Mouse (Mus musculus) CD4-positive, CD25-positive, alpha-beta regulatory T cell, adult 2 months (primary cell): ENCODE measurements at regions not wholly inside any gene's neighbourhood (a gene's known extent, or its start where the extent isn't known, plus 50 kb on each side); places are given as distances from the start of the nearest gene placed in this dataset.

ENCODE experiments used
- DNase-seq: peaks from one replicate; pipeline ENCODE4 v3.0.0-alpha.2; 2012; ENCODE audit warnings: low read depth, low spot score

DNA sequence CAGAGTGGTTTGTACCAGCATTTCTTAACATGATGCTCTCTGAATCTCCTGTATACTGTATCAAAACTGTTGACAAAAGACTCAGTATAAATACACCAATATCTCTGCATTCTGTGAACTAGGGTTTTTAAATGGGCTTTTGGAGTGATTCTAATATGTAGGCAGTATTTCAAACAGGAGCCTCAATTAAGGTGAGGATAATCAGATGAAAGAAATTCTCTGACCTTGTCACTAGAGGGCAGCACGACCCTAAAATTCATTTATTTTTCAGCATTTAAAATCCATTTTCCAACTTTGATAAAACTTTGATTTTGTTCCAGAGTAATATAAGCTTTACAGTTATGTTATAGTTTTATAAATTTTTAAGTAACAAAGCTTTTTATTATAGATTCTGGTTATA lies 114.5 kb downstream of the Rfx6 start:
- peak; percentile 32 for DNase-seq

DNA sequence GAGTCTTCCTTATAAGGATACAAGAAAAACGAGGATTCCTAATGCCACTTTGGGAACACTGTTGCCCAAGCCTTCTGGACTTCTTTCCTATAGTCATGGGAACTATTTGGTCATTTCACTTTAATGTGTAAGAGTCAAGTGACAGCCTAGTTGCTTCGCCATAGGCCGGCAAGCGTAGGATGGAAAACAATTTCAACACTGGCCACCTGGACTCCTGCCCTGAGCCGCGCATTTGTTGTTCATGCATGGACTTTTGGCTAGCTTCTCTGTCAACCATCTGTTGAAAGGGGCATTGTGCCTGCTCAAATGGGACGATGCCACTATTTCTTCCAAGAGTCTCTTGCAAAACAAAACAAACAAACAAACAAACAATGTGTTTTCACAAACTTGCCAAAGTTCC lies 116.3 kb downstream of the Rfx6 start:
- DNase-seq, result no peak

DNA sequence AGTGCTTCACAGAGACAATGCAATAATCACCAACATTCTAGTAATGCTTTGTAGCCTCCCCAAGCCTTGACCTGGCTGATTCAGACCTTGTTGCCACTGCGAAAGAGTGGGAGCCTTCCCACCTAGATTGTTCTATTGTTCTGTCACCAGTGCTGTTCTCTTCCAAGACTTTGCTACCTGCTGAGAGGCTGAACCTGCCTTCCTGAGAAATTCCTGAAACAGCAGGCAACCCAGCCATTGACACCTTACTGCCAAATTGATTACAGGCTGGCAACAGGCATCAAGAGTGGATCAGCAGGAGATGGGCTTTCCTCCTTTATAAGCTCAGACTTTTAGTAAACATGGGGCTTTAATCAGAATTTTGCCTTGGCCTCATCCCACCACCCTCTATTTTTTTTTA lies 139.1 kb downstream of the Rfx6 start:
- no peak for DNase-seq

DNA sequence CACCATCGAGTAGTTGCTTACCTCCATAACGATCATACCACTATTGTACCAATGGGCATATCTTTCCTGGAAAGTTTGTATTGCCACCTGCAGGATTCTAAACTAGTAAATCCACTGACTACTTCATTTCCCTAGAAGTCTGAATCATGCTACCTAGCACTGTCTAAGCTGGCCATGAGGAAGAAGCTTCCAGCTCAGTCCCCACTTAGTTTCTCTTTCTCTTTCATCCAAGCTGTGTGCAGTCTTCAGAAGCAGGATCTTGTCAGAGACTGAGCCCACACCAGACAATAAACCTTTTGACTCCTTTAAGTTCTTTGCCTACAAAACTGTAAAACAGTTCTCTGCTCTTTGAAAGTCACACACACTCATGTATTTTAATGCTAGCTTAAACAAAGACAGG lies 146.3 kb downstream of the Rfx6 start:
- DNase-seq, result no peak

DNA sequence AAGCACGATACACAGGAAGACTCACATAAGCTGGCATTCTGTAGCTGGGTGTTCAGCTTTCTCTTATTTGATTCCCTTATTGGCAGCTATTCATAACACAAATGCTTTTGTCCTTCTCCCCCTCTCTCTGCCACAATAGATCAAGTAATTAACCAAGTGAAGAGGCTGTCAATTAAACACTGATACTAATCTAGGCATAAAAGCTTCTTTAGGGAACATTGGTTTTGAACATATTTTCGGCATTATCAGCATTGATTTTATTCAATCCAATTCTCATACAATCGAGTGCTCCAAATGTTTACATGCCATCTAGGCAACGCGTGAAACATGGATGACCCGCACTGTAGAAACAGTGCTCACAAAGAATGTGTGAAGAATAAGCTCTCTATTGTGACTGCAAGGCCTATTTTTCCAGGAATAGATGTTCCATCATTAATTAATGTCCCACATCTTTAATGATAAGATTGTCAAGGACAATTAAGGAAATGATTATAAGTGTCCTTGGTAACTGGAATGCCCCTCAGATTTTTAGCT lies 148.9 kb downstream of the Rfx6 start:
- DNase-seq, result no peak

DNA sequence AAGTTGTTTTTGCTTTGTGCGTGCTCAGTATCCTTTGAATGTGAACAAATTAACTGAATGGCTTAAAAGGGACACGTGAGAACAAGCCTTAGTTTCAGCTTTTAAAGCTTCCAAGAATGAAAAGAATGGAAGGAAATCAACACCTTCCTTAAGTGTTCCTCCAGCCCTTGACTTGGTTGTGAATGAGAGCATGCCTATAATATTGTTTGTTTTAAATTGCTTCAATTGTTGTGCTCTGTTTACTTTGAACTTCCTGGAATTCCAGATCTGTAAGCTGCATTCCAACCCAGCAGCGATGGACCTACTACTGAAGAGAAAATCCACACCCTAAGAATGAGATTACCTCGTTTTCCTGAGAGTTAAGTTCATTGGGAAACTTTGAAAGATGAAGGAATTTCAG lies 154.9 kb downstream of the Rfx6 start:
- no peak for DNase-seq

DNA sequence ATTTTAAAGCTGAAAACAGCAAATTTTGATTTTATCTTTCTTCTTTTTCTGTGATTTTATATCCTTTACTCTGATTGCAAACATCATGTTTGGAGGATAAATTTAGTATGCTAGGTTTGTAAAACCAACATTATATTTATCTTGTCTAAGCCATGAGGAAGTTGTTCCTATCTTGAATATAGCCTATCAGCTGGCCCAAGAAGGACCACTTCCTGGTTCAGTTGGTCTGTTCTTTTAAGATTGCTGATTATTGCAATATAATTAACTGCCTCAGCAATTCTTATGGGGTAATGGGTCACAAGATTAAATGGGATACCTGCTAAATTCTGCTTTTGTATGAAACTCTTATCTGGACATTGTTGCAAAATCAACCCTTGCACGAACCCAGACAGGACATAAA lies 165.5 kb downstream of the Rfx6 start:
- no peak for DNase-seq

DNA sequence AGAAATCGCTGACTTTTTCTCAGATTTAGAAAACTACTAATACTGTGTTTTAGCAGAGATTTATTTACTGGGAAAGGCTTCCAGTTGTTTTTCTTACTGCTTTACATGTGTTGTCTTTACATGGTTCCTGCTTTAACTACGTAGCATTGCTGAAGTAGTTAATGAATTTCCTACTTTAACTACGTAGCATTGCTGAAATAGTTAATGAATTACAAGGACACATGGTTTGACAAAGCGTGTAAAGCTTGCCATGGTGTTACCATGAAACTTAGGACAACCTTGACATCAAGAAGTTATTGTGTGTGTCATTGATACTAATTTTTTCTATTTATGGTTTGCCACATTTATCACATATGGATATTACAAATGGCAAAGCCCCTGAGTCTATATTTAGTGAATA lies 168.7 kb downstream of the Rfx6 start:
- no peak for DNase-seq

DNA sequence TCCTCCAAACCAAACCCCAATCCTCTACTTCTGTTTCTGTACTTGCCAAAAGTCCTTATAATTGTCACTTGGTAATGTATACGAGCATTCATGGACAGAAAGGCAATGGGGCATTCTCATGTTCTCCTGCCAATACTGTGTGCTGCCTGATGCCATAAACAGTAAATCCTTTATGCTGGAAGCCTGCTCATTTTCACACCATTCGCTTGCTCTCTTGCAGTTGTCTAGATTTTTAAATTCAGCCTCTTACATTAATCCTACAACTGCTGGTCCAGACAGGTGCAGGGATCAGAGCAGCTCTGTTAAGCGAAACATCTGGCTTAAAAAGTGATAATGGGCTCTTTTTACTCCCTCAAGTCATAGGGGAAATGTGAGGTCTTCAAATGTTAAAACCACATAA lies 152.9 kb upstream of the Vgll2 start:
- DNase-seq, result no peak

DNA sequence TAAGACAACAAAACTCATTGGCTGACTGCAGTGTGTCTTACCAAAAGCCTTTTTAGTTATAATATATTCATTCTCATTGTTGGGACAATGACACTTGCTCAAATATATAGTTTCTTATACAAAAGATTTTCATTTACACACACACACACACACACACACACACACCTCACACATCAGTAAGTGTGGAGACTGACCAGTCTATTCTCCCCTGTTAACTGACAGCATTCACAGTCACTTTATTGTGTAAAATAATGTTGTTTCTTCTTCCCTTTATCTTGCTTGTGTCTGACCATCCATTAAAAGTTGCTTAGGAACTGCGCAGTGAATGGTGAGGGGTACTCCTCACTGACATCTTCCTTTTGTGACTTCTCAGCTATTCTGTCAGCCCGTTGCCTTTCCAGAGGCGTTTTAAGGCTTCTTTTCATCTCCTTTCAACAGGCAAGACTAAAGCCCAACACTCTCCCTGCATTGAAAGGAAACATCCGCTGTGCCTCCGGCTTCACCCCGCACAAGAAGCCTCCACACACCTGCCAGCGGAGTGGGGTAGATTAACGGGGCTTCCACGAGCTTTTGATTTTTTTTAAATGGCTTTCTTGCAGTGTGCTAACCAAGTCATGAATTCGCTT lies 111.1 kb upstream of the Vgll2 start:
- DNase-seq, result no peak

DNA sequence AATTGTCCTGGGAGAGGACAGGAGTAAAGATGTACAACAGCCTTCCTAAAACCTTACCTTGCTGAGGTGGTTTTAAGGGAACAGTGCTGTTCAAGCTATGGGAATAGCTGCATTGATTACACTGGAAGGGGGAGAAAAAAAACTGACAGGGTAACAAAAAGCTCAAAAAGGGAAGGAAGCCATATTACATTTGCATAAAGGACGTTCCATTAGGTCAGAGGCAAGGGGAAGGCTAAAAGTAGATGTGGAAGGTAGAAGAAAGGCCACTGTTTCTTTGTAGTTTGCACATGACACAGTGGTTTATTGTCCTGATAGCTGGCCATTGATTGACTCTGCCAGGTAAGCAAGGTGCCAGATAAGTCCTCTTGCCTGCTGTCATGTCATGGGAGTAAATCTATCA lies 110.2 kb upstream of the Vgll2 start:
- no peak for DNase-seq

DNA sequence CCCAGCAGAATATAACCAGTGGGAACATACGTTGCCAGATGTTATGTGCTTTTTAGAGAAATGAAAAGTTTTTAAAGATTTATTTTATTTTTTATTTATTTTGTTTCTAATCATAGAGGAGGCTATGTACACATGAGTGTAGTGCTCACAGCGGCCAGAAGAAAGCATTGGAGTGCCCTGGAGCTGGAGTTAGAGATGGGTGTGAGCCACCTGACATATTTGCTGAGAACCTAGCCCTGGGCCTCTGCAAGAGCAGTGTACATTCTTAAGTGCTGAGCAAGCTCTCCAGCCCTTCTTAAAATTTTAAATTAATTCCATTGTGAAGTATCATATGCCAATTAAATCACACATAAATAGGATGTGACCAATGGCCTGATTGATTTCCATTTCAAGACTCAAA lies 95.7 kb upstream of the Vgll2 start:
- DNase-seq, result no peak

DNA sequence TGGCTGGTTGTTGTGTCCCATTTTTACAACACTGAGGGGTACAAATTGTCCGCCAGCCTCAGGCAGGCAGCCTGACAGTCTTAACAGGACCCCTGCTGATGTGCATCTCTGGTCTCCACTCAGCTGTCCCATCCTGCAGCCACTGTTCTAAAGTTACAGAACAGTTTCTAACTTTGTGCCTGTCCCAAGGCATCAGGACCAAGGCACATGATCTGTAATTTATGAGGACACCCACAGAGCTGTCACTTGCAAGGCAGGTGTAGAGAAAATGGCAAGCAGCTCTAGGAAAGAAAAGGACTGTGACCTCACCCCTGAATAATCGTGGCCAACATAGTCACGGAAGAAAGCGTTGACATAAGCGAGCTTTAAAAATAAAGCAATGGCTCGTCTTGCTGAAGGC lies 93.0 kb upstream of the Vgll2 start:
- no peak for DNase-seq

DNA sequence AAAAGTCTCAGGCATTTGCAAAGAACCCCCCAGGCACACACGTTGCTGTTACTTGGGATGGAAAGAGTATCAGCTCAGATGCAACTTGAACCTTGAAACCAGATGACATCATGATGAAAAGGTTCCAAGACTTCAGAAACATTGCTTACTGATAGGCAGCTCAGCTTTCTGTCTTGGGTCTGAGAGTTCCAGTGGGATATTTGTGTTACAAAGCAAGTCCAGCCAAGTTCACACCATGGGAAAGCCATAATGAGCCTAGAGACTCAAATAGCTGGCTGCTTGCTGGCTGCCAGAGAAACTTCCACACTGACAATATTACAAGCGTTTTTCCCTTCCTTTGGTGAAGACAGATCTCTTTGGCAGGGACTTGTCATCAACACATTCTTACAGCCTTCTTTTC lies 92.0 kb upstream of the Vgll2 start:
- no peak for DNase-seq

DNA sequence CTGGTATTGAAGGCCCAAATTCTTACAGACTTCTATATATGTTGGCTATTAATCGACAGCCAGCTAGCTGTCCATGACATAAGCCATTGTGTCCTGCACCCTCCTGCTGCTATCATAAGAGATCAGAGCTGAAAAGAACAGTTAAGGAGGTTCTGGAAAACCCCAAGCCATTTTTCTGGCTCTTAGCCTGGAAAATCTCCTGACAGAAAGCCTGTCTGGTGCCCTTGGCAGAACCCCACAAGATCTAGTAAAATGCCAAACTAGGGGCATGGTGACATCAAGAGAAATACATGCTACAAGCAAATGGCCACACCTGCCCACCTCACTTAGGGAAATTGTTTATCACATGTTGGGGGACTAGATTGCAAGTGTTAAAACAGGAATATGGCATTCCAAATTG lies 91.6 kb upstream of the Vgll2 start:
- no peak for DNase-seq

DNA sequence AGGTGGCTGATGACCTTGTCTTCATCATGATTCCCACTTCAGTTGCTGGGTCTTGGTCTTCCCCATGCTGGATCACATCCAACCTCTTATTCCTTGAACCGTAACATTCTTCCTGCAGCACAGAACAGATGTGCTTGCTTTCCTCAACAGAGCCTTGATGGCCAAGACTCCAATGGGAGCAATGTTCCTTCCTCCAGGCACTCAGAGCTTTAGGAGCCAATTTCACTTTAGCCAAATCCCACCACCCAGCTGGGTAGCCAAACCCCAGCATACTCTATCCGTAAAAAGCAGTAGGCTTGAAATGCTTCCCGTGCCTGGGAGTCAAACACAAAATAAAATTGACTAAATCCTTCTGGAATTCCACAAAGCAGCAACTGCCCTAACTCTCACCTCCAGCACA lies 86.8 kb upstream of the Vgll2 start:
- DNase-seq, result no peak

DNA sequence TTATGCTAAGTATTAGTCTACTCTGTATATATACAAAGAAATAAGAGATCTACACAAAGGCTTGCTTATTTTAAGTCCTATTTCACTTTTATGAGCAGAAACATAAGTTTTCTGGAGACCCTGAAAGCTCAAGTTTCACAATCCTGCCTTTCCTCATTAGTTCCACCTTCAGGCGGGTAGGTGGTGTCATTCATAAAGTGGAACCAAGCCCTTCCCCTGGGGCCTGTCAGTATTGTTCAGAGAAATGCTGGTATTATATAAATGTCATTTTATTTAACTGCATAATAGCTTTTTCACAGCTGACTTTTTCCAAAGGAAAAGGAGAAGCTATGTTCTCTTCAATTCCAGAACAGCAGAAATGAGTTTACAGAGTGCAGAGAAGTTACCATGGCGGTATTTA lies 81.1 kb upstream of the Vgll2 start:
- DNase-seq, result no peak

DNA sequence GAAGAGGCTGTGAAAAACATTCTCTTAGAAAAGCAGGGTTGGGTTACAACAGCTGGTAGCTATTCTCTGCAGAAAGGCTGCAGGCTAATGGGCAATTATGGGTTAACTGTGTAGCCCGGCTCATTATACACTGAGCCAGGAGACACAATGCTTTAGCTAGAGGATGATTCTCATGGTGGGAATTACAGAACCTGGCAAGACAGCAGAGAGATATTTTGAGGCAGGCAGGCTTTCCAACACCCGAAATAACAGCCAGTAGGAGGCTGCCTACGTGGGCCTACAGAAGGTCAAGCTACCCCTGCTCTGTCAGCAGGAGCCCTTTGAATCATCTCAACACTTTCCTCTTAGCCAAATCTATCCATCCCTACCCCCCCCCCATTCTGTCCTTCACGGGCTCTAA lies 76.6 kb upstream of the Vgll2 start:
- no peak for DNase-seq

DNA sequence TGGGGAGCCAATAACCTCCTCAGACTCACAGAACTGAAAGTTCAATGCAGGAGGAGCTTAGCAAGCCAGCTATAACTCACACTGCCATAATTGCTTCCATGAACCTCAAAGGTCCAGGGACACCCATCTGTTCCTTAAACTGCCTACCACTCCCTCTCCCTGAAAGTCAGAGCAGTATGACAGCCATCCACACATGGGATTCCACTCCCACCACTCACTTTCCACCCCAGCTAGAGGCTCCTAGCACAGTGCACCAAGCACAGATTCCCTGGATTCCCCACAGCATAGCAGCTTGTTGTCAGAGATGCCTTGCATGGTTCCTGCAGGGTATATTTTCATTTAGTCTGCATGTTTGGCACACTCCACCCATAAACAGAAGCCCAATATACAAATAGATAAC lies 76.1 kb upstream of the Vgll2 start:
- no peak for DNase-seq

DNA sequence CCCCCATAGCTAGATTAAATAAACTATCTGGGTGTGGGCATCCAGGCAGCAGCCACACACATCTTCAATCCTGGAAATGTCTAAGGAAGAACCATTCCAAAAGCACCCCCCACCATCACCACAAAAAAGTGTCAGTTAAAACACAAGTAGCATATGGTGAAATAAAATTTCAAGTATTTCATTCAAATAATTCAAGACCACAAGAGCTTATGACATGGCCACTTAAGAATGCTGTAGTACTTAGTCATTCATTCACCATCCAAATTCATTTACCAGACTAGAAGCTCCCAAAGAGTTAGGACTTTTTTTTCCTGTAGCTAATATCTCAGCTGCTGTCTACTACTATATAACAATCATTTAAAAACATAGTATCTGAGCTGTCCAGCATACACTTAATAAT lies 75.4 kb upstream of the Vgll2 start:
- no peak for DNase-seq

DNA sequence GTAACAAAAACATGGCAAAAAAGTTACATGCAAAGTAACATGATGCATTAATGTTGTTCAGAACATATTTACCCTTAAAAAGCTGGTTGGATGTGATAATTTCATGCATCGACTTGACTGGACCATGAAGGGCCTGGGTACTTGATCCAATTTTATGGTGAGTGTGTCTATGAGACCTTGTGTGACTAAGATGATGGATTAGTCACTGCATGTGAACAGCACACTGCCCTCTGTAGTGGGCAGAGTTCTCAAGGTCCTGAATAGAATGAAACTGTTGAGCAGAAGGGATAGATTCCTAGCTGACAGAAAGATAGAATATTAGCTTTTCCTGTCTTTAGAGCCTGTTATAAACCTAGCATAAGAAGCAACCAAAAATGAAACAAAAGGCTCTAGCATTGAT lies 72.3 kb upstream of the Vgll2 start:
- DNase-seq, result no peak

DNA sequence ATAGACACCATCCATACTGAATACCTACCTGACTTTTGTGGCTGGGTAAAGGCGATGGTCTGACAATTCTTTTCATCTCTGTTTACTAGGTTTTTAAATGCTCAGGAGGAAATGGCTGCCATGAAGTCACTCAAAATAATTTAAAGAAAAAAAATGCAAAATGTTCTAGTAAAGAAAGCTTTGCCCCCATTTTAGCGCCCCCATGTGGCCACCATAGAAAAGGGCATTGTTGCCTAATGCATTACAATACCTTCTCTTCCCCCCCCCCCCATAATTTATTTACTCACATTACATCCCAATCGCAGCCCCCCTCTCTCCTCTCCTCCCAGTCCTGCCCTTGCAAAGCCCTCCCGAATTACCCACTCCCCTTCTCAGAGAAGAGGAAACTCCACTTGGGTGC lies 70.3 kb upstream of the Vgll2 start:
- no peak for DNase-seq

DNA sequence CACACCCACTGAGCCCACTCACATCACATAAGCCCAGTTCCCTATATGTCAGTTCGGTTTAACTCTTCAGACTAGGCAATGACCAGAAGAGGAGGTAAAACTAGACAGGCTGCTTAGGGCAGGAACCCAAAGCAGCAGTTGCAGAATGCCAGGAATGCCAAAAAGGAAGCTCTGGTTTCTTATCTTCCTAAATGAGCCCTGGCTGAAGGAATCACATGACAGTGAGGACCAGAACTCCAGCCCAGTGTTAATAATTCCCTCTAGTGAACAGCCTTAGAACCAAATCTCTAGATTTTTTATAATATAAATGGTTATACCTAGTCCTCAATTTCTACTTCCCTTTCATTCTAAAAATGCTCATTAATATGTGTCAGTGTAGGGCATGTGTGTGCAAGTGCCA lies 65.8 kb upstream of the Vgll2 start:
- no peak for DNase-seq

DNA sequence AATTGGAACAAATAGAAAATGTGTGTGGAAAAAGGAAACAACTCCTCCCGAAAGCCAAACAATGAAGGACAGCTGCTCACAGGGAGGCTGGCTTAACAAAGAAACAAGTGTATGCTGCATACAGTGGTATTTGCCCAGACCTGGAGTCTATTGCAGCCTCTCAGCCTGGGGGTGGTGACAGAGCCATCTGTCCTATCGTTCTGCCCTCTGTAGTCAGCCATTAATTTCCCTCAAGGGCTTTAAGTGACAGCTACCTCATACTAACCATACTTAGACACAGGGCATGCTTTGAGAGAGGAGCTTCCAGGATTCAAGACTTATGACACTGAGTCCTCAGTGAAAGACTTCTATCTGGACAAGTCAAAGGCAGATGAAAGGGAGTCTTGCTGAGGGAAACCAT lies 60.8 kb upstream of the Vgll2 start:
- DNase-seq, result no peak
